Mouse (Mus musculus) spleen, adult 2 months (tissue): ENCODE measurements around the gene Ctnnbip1.

Source experiments
- CTCF ChIP-seq: fragments of 200-500 bp; IDR thresholded peaks from 2 replicates; pipeline ENCODE4 v1.5.1; 2011; ENCODE audit warnings: mild to moderate bottlenecking, inconsistent platforms; ENCODE audit not compliant: insufficient read depth, insufficient read length, insufficient replicate concordance; ENCODE audit errors: extremely low read depth
- POLR2A ChIP-seq: fragments of 200-500 bp; IDR thresholded peaks from 2 replicates; pipeline ENCODE4 v1.6.1; 2011; ENCODE audit warnings: low read depth, low read length, inconsistent platforms

GRCm38 (mm10) chr4:149499790-149500189 lies 18.2 kb upstream of the Ctnnbip1 start:
- TF ChIP-seq CTCF (no peak), POLR2A (no peak)
